Mouse (Mus musculus) midbrain, embryonic 15.5 days (tissue): ENCODE results near the gene Cyp2j12. TPM values are rescaled to one million over a fixed set of nuclear protein-coding genes. Genes with fewer than 3 reads are reported as not detected.
"Not testable (repeated sequence)": the region's sequence is repeated elsewhere in the genome, so short reads cannot be mapped to it uniquely, and the experiment has no call there.

Experiments
- ATAC-seq: fragments of 200-750 bp; cut with Nextera tagmentation; replicated peaks from 2 replicates; pipeline ENCODE4 v1.8.0; 2017; ENCODE audit warnings: moderate TSS enrichment
- H3K27ac ChIP-seq: fragments of 300-500 bp; sonication (generic); 2 replicates; pipeline ENCODE4 v1.5.1; 2015; ENCODE audit warnings: mild to moderate bottlenecking, inconsistent platforms
- H3K27me3 ChIP-seq: fragments of 300-500 bp; sonication (generic); replicated peaks from 2 replicates; pipeline ENCODE4 v1.6.1; 2015; ENCODE audit warnings: inconsistent platforms
- H3K36me3 ChIP-seq: fragments of 300-500 bp; sonication (generic); replicated peaks from 2 replicates; pipeline ENCODE4 v1.6.1; 2015; ENCODE audit warnings: inconsistent platforms
- H3K4me1 ChIP-seq: fragments of 300-500 bp; sonication (generic); 2 replicates; pipeline ENCODE4 v1.6.1; 2015; ENCODE audit warnings: inconsistent platforms
- H3K4me2 ChIP-seq: fragments of 300-500 bp; sonication (generic); 2 replicates; pipeline ENCODE4 v1.6.1; 2015; ENCODE audit warnings: inconsistent platforms, mild to moderate bottlenecking, moderate library complexity
- H3K4me3 ChIP-seq: fragments of 300-500 bp; sonication (generic); 2 replicates; pipeline ENCODE4 v1.5.1; 2015; ENCODE audit warnings: mild to moderate bottlenecking, inconsistent platforms
- H3K9ac ChIP-seq: fragments of 300-500 bp; sonication (generic); 2 replicates; pipeline ENCODE4 v1.6.1; 2015; ENCODE audit warnings: mild to moderate bottlenecking, inconsistent platforms
- H3K9me3 ChIP-seq: fragments of 300-500 bp; sonication (generic); 2 replicates; pipeline ENCODE4 v1.6.1; 2016; ENCODE audit warnings: inconsistent platforms
- WGBS: fragments of 180-500 bp; shearing (Covaris S2); methylation state at CpG from one replicate; pipeline ENCODE4 v1.1.7; 2015; ENCODE audit warnings: mixed read lengths; 5-methylcytosine and 5-hydroxymethylcytosine counted together
- polyA plus RNA-seq: library from polyadenylated mRNA; unstranded; fragments of >200 nt; fragmentation: Nextera tagmentation; extraction: Ambion mirVana; gene quantifications from 2 replicates; pipeline ENCODE4 v1.2.1, GENCODE M21; 2015

Gene Cyp2j12
- polyA plus RNA-seq: not detected in 2 replicates

- Histone ChIP-seq H3K27ac (no peak within 1 kb of the TSS), H3K9me3 (no peaks in the 10 kb centered on the region), H3K4me2 (no peak within 1 kb of the TSS), H3K9ac (no peak within 1 kb of the TSS), H3K27me3 (no peaks in the 10 kb centered on the region), H3K36me3 (no peaks in the 10 kb centered on the region), H3K4me3 (no peak within 1 kb of the TSS), H3K4me1 (no peaks in the 10 kb centered on the region)
- 80% methylated on average over 7 of the region's 7 CpGs for WGBS
- ATAC-seq: no peak
Observed at GRCm38 (mm10) chr4:96140732-96141467, at the start of gene Cyp2j12. Gene Cyp2j12, minus strand, starts transcription at chr4:96141152.

- not testable (repeated sequence) for ATAC-seq, H3K27ac ChIP-seq, H3K36me3 ChIP-seq, H3K9me3 ChIP-seq, H3K4me2 ChIP-seq, H3K4me3 ChIP-seq, H3K27me3 ChIP-seq, H3K4me1 ChIP-seq, H3K9ac ChIP-seq
- 91% methylated on average over 5 of the region's 5 CpGs for WGBS
Observed at GRCm38 (mm10) chr4:96189321-96189720, 48.4 kb upstream of the Cyp2j12 start.

GRCm38 (mm10) chr4:96188671-96189070, 47.7 kb upstream of the Cyp2j12 start:
- H3K27me3 ChIP-seq, H3K4me1 ChIP-seq, H3K9me3 ChIP-seq, H3K9ac ChIP-seq, H3K36me3 ChIP-seq, H3K27ac ChIP-seq, ATAC-seq, H3K4me2 ChIP-seq, H3K4me3 ChIP-seq: not testable (repeated sequence)
- 84% methylated on average over 2 of the region's 2 CpGs for WGBS

- not testable (repeated sequence) for H3K9ac ChIP-seq, H3K4me1 ChIP-seq, H3K36me3 ChIP-seq, H3K9me3 ChIP-seq, H3K4me3 ChIP-seq, H3K27me3 ChIP-seq, H3K27ac ChIP-seq, ATAC-seq, H3K4me2 ChIP-seq
- 93% methylated on average over 2 of the region's 2 CpGs for WGBS
Observed at GRCm38 (mm10) chr4:96188146-96188545, 47.2 kb upstream of the Cyp2j12 start.

GRCm38 (mm10) chr4:96184716-96185115, 43.8 kb upstream of the Cyp2j12 start:
- not testable (repeated sequence) for H3K36me3 ChIP-seq, H3K27me3 ChIP-seq, H3K4me2 ChIP-seq, H3K9ac ChIP-seq, H3K27ac ChIP-seq, H3K4me1 ChIP-seq, H3K4me3 ChIP-seq, H3K9me3 ChIP-seq, ATAC-seq
- 84% methylated on average over 2 of the region's 2 CpGs for WGBS

GRCm38 (mm10) chr4:96162839-96163238, 21.9 kb upstream of the Cyp2j12 start:
- Histone ChIP-seq H3K36me3 (no peaks in the 10 kb centered on the region), H3K9me3 (no peaks in the 10 kb centered on the region), H3K27me3 (no peaks in the 10 kb centered on the region), H3K9ac (no peak overlapping the region), H3K4me2 (no peak overlapping the region), H3K27ac (no peak overlapping the region), H3K4me1 (no peaks in the 10 kb centered on the region), H3K4me3 (no peak overlapping the region)
- no peak for ATAC-seq
- WGBS: 85% methylated on average over 1 of the region's 1 CpGs

- 87% methylated on average over 1 of the region's 1 CpGs for WGBS
- Histone ChIP-seq H3K27ac (no peak overlapping the region), H3K36me3 (no peaks in the 10 kb centered on the region), H3K4me1 (no peaks in the 10 kb centered on the region), H3K9ac (no peak overlapping the region), H3K4me2 (no peak overlapping the region), H3K27me3 (no peaks in the 10 kb centered on the region), H3K9me3 (no peaks in the 10 kb centered on the region), H3K4me3 (no peak overlapping the region)
- ATAC-seq: no peak
Observed at GRCm38 (mm10) chr4:96161575-96161974, 20.6 kb upstream of the Cyp2j12 start.

- Histone ChIP-seq H3K27me3 (no peaks in the 10 kb centered on the region), H3K4me1 (no peaks in the 10 kb centered on the region), H3K36me3 (no peaks in the 10 kb centered on the region), H3K27ac (no peak overlapping the region), H3K9me3 (no peaks in the 10 kb centered on the region), H3K9ac (no peak overlapping the region), H3K4me2 (no peak overlapping the region), H3K4me3 (no peak overlapping the region)
- ATAC-seq: no peak
- 93% methylated on average over 1 of the region's 1 CpGs for WGBS
Observed at GRCm38 (mm10) chr4:96139226-96139625, 1.7 kb downstream of the Cyp2j12 start.

- H3K27me3 ChIP-seq: no peaks in the 10 kb centered on the region
- H3K4me2 ChIP-seq: no peak overlapping the region
- no peak for ATAC-seq
- 74% methylated on average over 3 of the region's 3 CpGs for WGBS
- no peak overlapping the region for H3K27ac ChIP-seq
- no peak overlapping the region for H3K9ac ChIP-seq
- no peaks in the 10 kb centered on the region for H3K9me3 ChIP-seq
- no peak overlapping the region for H3K4me3 ChIP-seq
- H3K36me3 ChIP-seq: no peaks in the 10 kb centered on the region
- no peaks in the 10 kb centered on the region for H3K4me1 ChIP-seq
Observed at GRCm38 (mm10) chr4:96134246-96134645, 6.7 kb downstream of the Cyp2j12 start.

GRCm38 (mm10) chr4:96096841-96097240, 44.1 kb downstream of the Cyp2j12 start:
- H3K4me2 ChIP-seq: no peak overlapping the region
- ATAC-seq: no peak
- no peaks in the 10 kb centered on the region for H3K4me1 ChIP-seq
- H3K4me3 ChIP-seq: no peak overlapping the region
- no peak overlapping the region for H3K9ac ChIP-seq
- WGBS: 79% methylated on average over 2 of the region's 2 CpGs
- H3K36me3 ChIP-seq: no peaks in the 10 kb centered on the region
- H3K27me3 ChIP-seq: no peaks in the 10 kb centered on the region
- no peak overlapping the region for H3K27ac ChIP-seq
- H3K9me3 ChIP-seq: no peaks in the 10 kb centered on the region

- no peak overlapping the region for H3K27ac ChIP-seq
- H3K4me2 ChIP-seq: no peak overlapping the region
- no peaks in the 10 kb centered on the region for H3K4me1 ChIP-seq
- no peak overlapping the region for H3K4me3 ChIP-seq
- ATAC-seq: no peak
- H3K9ac ChIP-seq: no peak overlapping the region
- H3K36me3 ChIP-seq: no peaks in the 10 kb centered on the region
- H3K27me3 ChIP-seq: no peaks in the 10 kb centered on the region
- H3K9me3 ChIP-seq: no peaks in the 10 kb centered on the region
Observed at GRCm38 (mm10) chr4:96091869-96092268, 49.1 kb downstream of the Cyp2j12 start.

GRCm38 (mm10) chr4:96089356-96090048, 51.5 kb downstream of the Cyp2j12 start:
- not testable (repeated sequence) for H3K9me3 ChIP-seq, H3K27ac ChIP-seq, H3K27me3 ChIP-seq, H3K4me1 ChIP-seq, ATAC-seq, H3K36me3 ChIP-seq, H3K4me2 ChIP-seq, H3K4me3 ChIP-seq, H3K9ac ChIP-seq
- 33% methylated on average over 6 of the region's 6 CpGs for WGBS

- Histone ChIP-seq H3K4me1 (peaks cover 4% of the 10 kb centered on the region), H3K27me3 (no peaks in the 10 kb centered on the region), H3K9ac (no peak overlapping the region), H3K4me2 (no peak overlapping the region), H3K36me3 (no peaks in the 10 kb centered on the region), H3K9me3 (no peaks in the 10 kb centered on the region), H3K27ac (no peak overlapping the region), H3K4me3 (no peak overlapping the region)
- no peak for ATAC-seq
Observed at GRCm38 (mm10) chr4:96078308-96078707, 62.6 kb downstream of the Cyp2j12 start.
